Mouse (Mus musculus) cortical plate, adult 2 months (tissue): ENCODE results near the gene Hnrnpl.

Experiments
- CTCF ChIP-seq: fragments of 200-500 bp; IDR thresholded peaks from 2 replicates; pipeline ENCODE4 v1.5.1; 2011; ENCODE audit warnings: mild to moderate bottlenecking, control low read depth, low read length; ENCODE audit not compliant: insufficient read depth; ENCODE audit errors: extremely low read depth
- POLR2A ChIP-seq: fragments of 200-500 bp; IDR thresholded peaks from 2 replicates; pipeline ENCODE4 v1.6.1; 2011; ENCODE audit warnings: mild to moderate bottlenecking, low read length, control low read depth; ENCODE audit not compliant: insufficient read depth; ENCODE audit errors: extremely low read depth

GRCm38 (mm10) chr7:28821261-28821831, 13.0 kb downstream of the Hnrnpl start:
- TF ChIP-seq POLR2A (no peak), CTCF (no peak)
